Mouse (Mus musculus): ENCODE measurements around the gene Dnase1l1. TPM values are rescaled to one million over a fixed set of nuclear protein-coding genes. Genes with fewer than 3 reads are reported as not detected.

Dnase1l1 gene
- polyA plus RNA-seq (2014; fragmentation: Nextera tagmentation; extraction: Ambion mirVana): 10.5 and 11.5 TPM in 2 replicates

GRCm38 (mm10) chrX:74281732-74282394, at the start of gene Dnase1l1, which contains the start of gene Taz:
TSS of gene Dnase1l1 (minus strand) at chrX:74282337.
TSS of gene Taz (plus strand) at chrX:74281912.
- Histone ChIP-seq H3K9ac (ENCODE audit: low read depth, low read length) (peak within 1 kb of the TSS; percentile 73), H3K27ac (ENCODE audit: low read depth, low read length) (peak within 1 kb of the TSS; percentile 78), H3K4me3 (ENCODE audit: low read depth, low read length) (peak within 1 kb of the TSS; percentile 55), H3K4me1 (ENCODE audit: control insufficient read depth, insufficient read depth, low read length) (peaks cover 2% of the 10 kb centered on the region; the same call in 1 of the 2 replicates), H3K4me2 (peak within 1 kb of the TSS; percentile 79), H3K27me3 (ENCODE audit: control insufficient read depth, insufficient read depth, low read length) (no peaks in the 10 kb centered on the region), H3K9me3 (replicated peaks; ENCODE audit: control insufficient read depth, low read length) (no peaks in the 10 kb centered on the region), H3K36me3 (ENCODE audit: control insufficient read depth, insufficient read depth, low read length) (no peaks in the 10 kb centered on the region)
- ATAC-seq (replicated peaks; ENCODE audit: insufficient number of reproducible peaks, low FRiP score, low TSS enrichment): peak; percentile 92
- WGBS (ENCODE audit: insufficient replicate concordance): 15% methylated on average over 16 of the region's 16 CpGs

GRCm38 (mm10) chrX:74330166-74330930, 48.2 kb upstream of the Dnase1l1 start:
- Histone ChIP-seq H3K4me3 (ENCODE audit: low read depth, low read length) (no peak overlapping the region), H3K36me3 (ENCODE audit: control insufficient read depth, insufficient read depth, low read length) (no peaks in the 10 kb centered on the region), H3K9ac (ENCODE audit: low read depth, low read length) (no peak overlapping the region), H3K27ac (ENCODE audit: low read depth, low read length) (no peak overlapping the region), H3K4me1 (ENCODE audit: control insufficient read depth, insufficient read depth, low read length) (no peaks in the 10 kb centered on the region), H3K9me3 (replicated peaks; ENCODE audit: control insufficient read depth, low read length) (no peaks in the 10 kb centered on the region), H3K27me3 (ENCODE audit: control insufficient read depth, insufficient read depth, low read length) (0 out of 2 replicates have a peak, but pooled peaks cover 4% of the 10 kb centered on the region), H3K4me2 (peak overlapping the region; percentile 70)
- no peak for ATAC-seq (replicated peaks; ENCODE audit: insufficient number of reproducible peaks, low FRiP score, low TSS enrichment)
- 26% methylated on average over 2 of the region's 2 CpGs for WGBS (ENCODE audit: insufficient replicate concordance)

- peak overlapping the region; percentile 45 for H3K4me3 ChIP-seq (ENCODE audit: low read depth, low read length)
- H3K27me3 ChIP-seq (ENCODE audit: control insufficient read depth, insufficient read depth, low read length): 0 out of 2 replicates have a peak, but pooled peaks cover 4% of the 10 kb centered on the region
- peak overlapping the region; percentile 78 for H3K9ac ChIP-seq (ENCODE audit: low read depth, low read length)
- H3K27ac ChIP-seq (ENCODE audit: low read depth, low read length): no peak overlapping the region
- ATAC-seq (replicated peaks; ENCODE audit: insufficient number of reproducible peaks, low FRiP score, low TSS enrichment): no peak
- no peaks in the 10 kb centered on the region for H3K9me3 ChIP-seq (replicated peaks; ENCODE audit: control insufficient read depth, low read length)
- H3K4me1 ChIP-seq (ENCODE audit: control insufficient read depth, insufficient read depth, low read length): no peaks in the 10 kb centered on the region
- WGBS (ENCODE audit: insufficient replicate concordance): 26% methylated on average over 10 of the region's 10 CpGs
- H3K4me2 ChIP-seq: peak overlapping the region; percentile 70
- no peaks in the 10 kb centered on the region for H3K36me3 ChIP-seq (ENCODE audit: control insufficient read depth, insufficient read depth, low read length)
These were observed 47.1 kb upstream of the Dnase1l1 start for GRCm38 (mm10) chrX:74329215-74329671.

- peak; percentile 85 for ATAC-seq (replicated peaks; ENCODE audit: insufficient number of reproducible peaks, low FRiP score, low TSS enrichment)
- Histone ChIP-seq H3K27me3 (ENCODE audit: control insufficient read depth, insufficient read depth, low read length) (0 out of 2 replicates have a peak, but pooled peaks cover 4% of the 10 kb centered on the region), H3K36me3 (ENCODE audit: control insufficient read depth, insufficient read depth, low read length) (no peaks in the 10 kb centered on the region), H3K4me3 (ENCODE audit: low read depth, low read length) (peak within 1 kb of the TSS; percentile 45), H3K9ac (ENCODE audit: low read depth, low read length) (peak within 1 kb of the TSS; percentile 78), H3K4me1 (ENCODE audit: control insufficient read depth, insufficient read depth, low read length) (no peaks in the 10 kb centered on the region), H3K9me3 (replicated peaks; ENCODE audit: control insufficient read depth, low read length) (no peaks in the 10 kb centered on the region), H3K4me2 (peak within 1 kb of the TSS; percentile 70), H3K27ac (ENCODE audit: low read depth, low read length) (no peak within 1 kb of the TSS)
- WGBS (ENCODE audit: insufficient replicate concordance): 7% methylated on average over 16 of the region's 30 CpGs
These were observed 46.6 kb upstream of the Dnase1l1 start, which contains the start of gene Plxna3 for GRCm38 (mm10) chrX:74328725-74329161. TSS of gene Plxna3 (plus strand) at chrX:74329066.

GRCm38 (mm10) chrX:74312540-74313464, 30.7 kb upstream of the Dnase1l1 start, which contains the start of gene Fam50a:
TSS of gene Fam50a (plus strand) at chrX:74313033.
- Histone ChIP-seq H3K27me3 (ENCODE audit: control insufficient read depth, insufficient read depth, low read length) (no peaks in the 10 kb centered on the region), H3K27ac (ENCODE audit: low read depth, low read length) (peak within 1 kb of the TSS; percentile 82), H3K9ac (ENCODE audit: low read depth, low read length) (peak within 1 kb of the TSS; percentile 77), H3K9me3 (replicated peaks; ENCODE audit: control insufficient read depth, low read length) (no peaks in the 10 kb centered on the region), H3K4me1 (ENCODE audit: control insufficient read depth, insufficient read depth, low read length) (no peaks in the 10 kb centered on the region), H3K36me3 (ENCODE audit: control insufficient read depth, insufficient read depth, low read length) (peaks cover 3% of the 10 kb centered on the region; the same call in 1 of the 2 replicates), H3K4me2 (peak within 1 kb of the TSS; percentile 74), H3K4me3 (ENCODE audit: low read depth, low read length) (peak within 1 kb of the TSS; percentile 65)
- WGBS (ENCODE audit: insufficient replicate concordance): 15% methylated on average over 59 of the region's 59 CpGs
- ATAC-seq (replicated peaks; ENCODE audit: insufficient number of reproducible peaks, low FRiP score, low TSS enrichment): peak; percentile 94

- Histone ChIP-seq H3K4me2 (peak within 1 kb of the TSS; percentile 72), H3K27me3 (ENCODE audit: control insufficient read depth, insufficient read depth, low read length) (no peaks in the 10 kb centered on the region), H3K36me3 (ENCODE audit: control insufficient read depth, insufficient read depth, low read length) (peaks cover 8% of the 10 kb centered on the region), H3K9ac (ENCODE audit: low read depth, low read length) (peak within 1 kb of the TSS; percentile 77), H3K4me3 (ENCODE audit: low read depth, low read length) (peak within 1 kb of the TSS; percentile 62), H3K27ac (ENCODE audit: low read depth, low read length) (peak within 1 kb of the TSS; percentile 90), H3K9me3 (replicated peaks; ENCODE audit: control insufficient read depth, low read length) (no peaks in the 10 kb centered on the region), H3K4me1 (ENCODE audit: control insufficient read depth, insufficient read depth, low read length) (no peaks in the 10 kb centered on the region)
- 12% methylated on average over 39 of the region's 41 CpGs for WGBS (ENCODE audit: insufficient replicate concordance)
- ATAC-seq (replicated peaks; ENCODE audit: insufficient number of reproducible peaks, low FRiP score, low TSS enrichment): peak; percentile 78
These were observed 22.9 kb upstream of the Dnase1l1 start, which contains the start of gene Gdi1 for GRCm38 (mm10) chrX:74304867-74305700. TSS of gene Gdi1 (plus strand) at chrX:74304998.

GRCm38 (mm10) chrX:74299721-74300120, 17.6 kb upstream of the Dnase1l1 start:
- no peaks in the 10 kb centered on the region for H3K9me3 ChIP-seq (replicated peaks; ENCODE audit: control insufficient read depth, low read length)
- H3K27ac ChIP-seq (ENCODE audit: low read depth, low read length): no peak overlapping the region
- peaks cover 5% of the 10 kb centered on the region for H3K36me3 ChIP-seq (ENCODE audit: control insufficient read depth, insufficient read depth, low read length)
- H3K4me2 ChIP-seq: no peak overlapping the region
- ATAC-seq (replicated peaks; ENCODE audit: insufficient number of reproducible peaks, low FRiP score, low TSS enrichment): no peak
- H3K4me3 ChIP-seq (ENCODE audit: low read depth, low read length): no peak overlapping the region
- WGBS (ENCODE audit: insufficient replicate concordance): 86% methylated on average over 3 of the region's 3 CpGs
- no peaks in the 10 kb centered on the region for H3K27me3 ChIP-seq (ENCODE audit: control insufficient read depth, insufficient read depth, low read length)
- no peak overlapping the region for H3K9ac ChIP-seq (ENCODE audit: low read depth, low read length)
- 0 out of 2 replicates have a peak, but pooled peaks cover 3% of the 10 kb centered on the region for H3K4me1 ChIP-seq (ENCODE audit: control insufficient read depth, insufficient read depth, low read length)
